Mouse (Mus musculus) E14TG2a.4 (cell line): Measurements from ENCODE around the gene Gja4.

Source experiments
- CTCF ChIP-seq: conservative IDR thresholded peaks from 2 replicates; pipeline ENCODE4 v1.5.1; 2014; ENCODE audit warnings: low read length
- NANOG ChIP-seq: IDR thresholded peaks from 2 replicates; pipeline ENCODE4 v1.6.1; 2014; ENCODE audit warnings: borderline replicate concordance, low read length, mixed read lengths
- POU5F1 ChIP-seq: IDR thresholded peaks from 2 replicates; pipeline ENCODE4 v1.6.1; 2014; ENCODE audit warnings: low read length, borderline replicate concordance

DNA sequence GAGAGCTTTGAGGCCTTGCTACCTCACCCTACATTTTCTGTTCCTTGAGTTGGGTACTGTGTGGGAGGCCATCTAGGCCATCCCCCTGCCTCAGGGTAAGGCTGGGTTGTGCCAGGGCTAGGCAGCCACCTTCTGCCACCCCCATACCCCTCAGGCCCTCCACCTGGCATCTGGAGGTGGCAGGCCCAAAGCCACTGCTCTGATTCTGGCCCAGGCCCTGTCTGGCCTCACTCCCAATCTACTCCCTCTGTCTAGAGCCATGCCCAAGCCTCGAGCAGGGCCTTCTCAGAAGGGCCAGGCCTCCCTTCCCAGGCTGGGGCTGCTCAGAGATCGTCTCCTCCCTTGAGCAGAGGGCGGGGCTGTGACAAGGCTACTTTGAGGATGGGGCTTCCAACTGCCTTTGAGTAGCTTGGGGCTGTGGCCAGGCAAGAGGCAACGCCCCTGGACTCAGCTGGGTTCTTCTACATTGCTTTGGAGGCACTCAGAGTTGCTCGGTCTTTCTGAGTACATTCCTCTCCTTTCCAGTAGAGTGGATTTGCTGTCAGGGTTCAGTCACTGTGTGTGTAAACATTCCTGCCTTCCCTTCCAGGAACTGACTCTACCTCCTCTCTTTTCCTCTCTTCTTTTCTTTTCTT is 21.1 kb upstream of the Gja4 start:
- no peak for TF ChIP-seq CTCF
- TF ChIP-seq POU5F1 = no peak
- no peak for TF ChIP-seq NANOG
